Mouse (Mus musculus): Measurements from ENCODE around the gene Myo6. TPM values are rescaled to one million over a fixed set of nuclear protein-coding genes. Genes with fewer than 3 reads are reported as not detected.

Gene Myo6
- polyA plus RNA-seq, 2 experiments, result 7.6 to 11.1 TPM

- no peak for ATAC-seq (ENCODE audit: low FRiP score, low read depth)
- no peak for TF ChIP-seq POLR2A (IDR thresholded peaks at IDR 0.05; ENCODE audit: borderline replicate concordance, extremely low read depth, insufficient read depth, insufficient read length)
Measured at GRCm38 (mm10) chr9:80215502-80215901, 50.7 kb downstream of the Myo6 start.

GRCm38 (mm10) chr9:80216786-80217501 is 52.1 kb downstream of the Myo6 start:
- H3K9ac ChIP-seq (ENCODE audit: low read depth, low read length, severe bottlenecking), result no peak overlapping the region
- ATAC-seq (ENCODE audit: low FRiP score, low read depth) (no peak), DNase-seq (ENCODE audit: low spot score) (no peak)
- H3K9me3 ChIP-seq (ENCODE audit: control insufficient read depth, low read length), result no peaks in the 10 kb centered on the region
- TF ChIP-seq POLR2A (IDR thresholded peaks at IDR 0.05; ENCODE audit: borderline replicate concordance, extremely low read depth, insufficient read depth, insufficient read length), result no peak
- H3K36me3 ChIP-seq (ENCODE audit: control insufficient read depth, insufficient read depth, low read length), result no peaks in the 10 kb centered on the region
- no peak overlapping the region for H3K4me3 ChIP-seq (replicated peaks; ENCODE audit: low read length)
- H3K4me2 ChIP-seq (replicated peaks; ENCODE audit: low read depth, low read length, severe bottlenecking), result no peak overlapping the region
- H3K27ac ChIP-seq (replicated peaks; ENCODE audit: low read depth, low read length), result no peak overlapping the region
- 72% methylated on average over 16 of the region's 16 CpGs for WGBS
- no peaks in the 10 kb centered on the region for H3K27me3 ChIP-seq (ENCODE audit: control insufficient read depth, insufficient read depth, low read length)
- no peaks in the 10 kb centered on the region for H3K4me1 ChIP-seq (ENCODE audit: control insufficient read depth, insufficient read depth, low read length)

More at GRCm38 (mm10) chr9:80215502-80215901, 50.7 kb downstream of the Myo6 start:
- H3K4me1 ChIP-seq (ENCODE audit: control insufficient read depth, insufficient read depth, low read length), result no peaks in the 10 kb centered on the region
- H3K9ac ChIP-seq (ENCODE audit: low read depth, low read length, severe bottlenecking), result no peak overlapping the region
- no peak for DNase-seq (ENCODE audit: low spot score)
- no peaks in the 10 kb centered on the region for H3K27me3 ChIP-seq (ENCODE audit: control insufficient read depth, insufficient read depth, low read length)
- no peaks in the 10 kb centered on the region for H3K9me3 ChIP-seq (ENCODE audit: control insufficient read depth, low read length)
- no peak overlapping the region for H3K4me2 ChIP-seq (replicated peaks; ENCODE audit: low read depth, low read length, severe bottlenecking)
- H3K27ac ChIP-seq (replicated peaks; ENCODE audit: low read depth, low read length), result no peak overlapping the region
- no peak overlapping the region for H3K4me3 ChIP-seq (replicated peaks; ENCODE audit: low read length)
- 93% methylated on average over 5 of the region's 5 CpGs for WGBS
- H3K36me3 ChIP-seq (ENCODE audit: control insufficient read depth, insufficient read depth, low read length), result no peaks in the 10 kb centered on the region

GRCm38 (mm10) chr9:80218718-80219117 is 53.9 kb downstream of the Myo6 start:
- DNase-seq (ENCODE audit: low spot score), result no peak
- Histone ChIP-seq H3K4me3 (replicated peaks; ENCODE audit: low read length) (no peak overlapping the region), H3K9me3 (ENCODE audit: control insufficient read depth, low read length) (no peaks in the 10 kb centered on the region), H3K27ac (replicated peaks; ENCODE audit: low read depth, low read length) (no peak overlapping the region), H3K27me3 (ENCODE audit: control insufficient read depth, insufficient read depth, low read length) (no peaks in the 10 kb centered on the region), H3K4me1 (ENCODE audit: control insufficient read depth, insufficient read depth, low read length) (no peaks in the 10 kb centered on the region), H3K36me3 (ENCODE audit: control insufficient read depth, insufficient read depth, low read length) (no peaks in the 10 kb centered on the region), H3K9ac (ENCODE audit: low read depth, low read length, severe bottlenecking) (no peak overlapping the region), H3K4me2 (replicated peaks; ENCODE audit: low read depth, low read length, severe bottlenecking) (no peak overlapping the region)
- no peak for TF ChIP-seq POLR2A (IDR thresholded peaks at IDR 0.05; ENCODE audit: borderline replicate concordance, extremely low read depth, insufficient read depth, insufficient read length)
- ATAC-seq (ENCODE audit: low FRiP score, low read depth), result no peak
- WGBS, result 52% methylated on average over 6 of the region's 6 CpGs

- Histone ChIP-seq H3K4me2 (replicated peaks; ENCODE audit: low read depth, low read length, severe bottlenecking) (no peak overlapping the region), H3K4me1 (ENCODE audit: control insufficient read depth, insufficient read depth, low read length) (no peaks in the 10 kb centered on the region), H3K4me3 (replicated peaks; ENCODE audit: low read length) (no peak overlapping the region), H3K27ac (replicated peaks; ENCODE audit: low read depth, low read length) (no peak overlapping the region), H3K36me3 (ENCODE audit: control insufficient read depth, insufficient read depth, low read length) (no peaks in the 10 kb centered on the region), H3K9me3 (ENCODE audit: control insufficient read depth, low read length) (no peaks in the 10 kb centered on the region), H3K9ac (ENCODE audit: low read depth, low read length, severe bottlenecking) (no peak overlapping the region), H3K27me3 (ENCODE audit: control insufficient read depth, insufficient read depth, low read length) (no peaks in the 10 kb centered on the region)
- TF ChIP-seq POLR2A (IDR thresholded peaks at IDR 0.05; ENCODE audit: borderline replicate concordance, extremely low read depth, insufficient read depth, insufficient read length), result no peak
- DNase-seq (ENCODE audit: low spot score) (peak; percentile 9), ATAC-seq (ENCODE audit: low FRiP score, low read depth) (peak; percentile 70; the same call in 1 of the 2 replicates)
- WGBS, result 60% methylated on average over 11 of the region's 11 CpGs
Measured at GRCm38 (mm10) chr9:80223989-80224635, 59.3 kb downstream of the Myo6 start.

- ATAC-seq (ENCODE audit: low FRiP score, low read depth) (no peak), DNase-seq (ENCODE audit: low spot score) (no peak)
- no peak for TF ChIP-seq POLR2A (IDR thresholded peaks at IDR 0.05; ENCODE audit: borderline replicate concordance, extremely low read depth, insufficient read depth, insufficient read length)
- no peaks in the 10 kb centered on the region for H3K9me3 ChIP-seq (ENCODE audit: control insufficient read depth, low read length)
- no peak overlapping the region for H3K9ac ChIP-seq (ENCODE audit: low read depth, low read length, severe bottlenecking)
- no peaks in the 10 kb centered on the region for H3K27me3 ChIP-seq (ENCODE audit: control insufficient read depth, insufficient read depth, low read length)
- H3K36me3 ChIP-seq (ENCODE audit: control insufficient read depth, insufficient read depth, low read length), result no peaks in the 10 kb centered on the region
- WGBS, result 84% methylated on average over 5 of the region's 5 CpGs
- no peak overlapping the region for H3K4me3 ChIP-seq (replicated peaks; ENCODE audit: low read length)
- no peaks in the 10 kb centered on the region for H3K4me1 ChIP-seq (ENCODE audit: control insufficient read depth, insufficient read depth, low read length)
- no peak overlapping the region for H3K4me2 ChIP-seq (replicated peaks; ENCODE audit: low read depth, low read length, severe bottlenecking)
- H3K27ac ChIP-seq (replicated peaks; ENCODE audit: low read depth, low read length), result no peak overlapping the region
Measured at GRCm38 (mm10) chr9:80226579-80227325, 61.9 kb downstream of the Myo6 start.
